Mouse (Mus musculus) activated CD4-positive, CD25-positive, alpha-beta regulatory T cell, adult 4 months (primary cell): ENCODE results near the gene Synj1. TPM values are rescaled to one million over a fixed set of nuclear protein-coding genes. Genes with fewer than 3 reads are reported as not detected.

Experiments used
- ATAC-seq: one replicate; pipeline ENCODE4 v1.8.0; 2017
- polyA plus RNA-seq, 2 experiments: library from polyadenylated mRNA; unstranded; fragments of 100-300 nt; shearing (Covaris generic); gene quantifications; one replicate each; pipeline ENCODE4 v1.2.1; 2017

Synj1 gene
- polyA plus RNA-seq, 2 experiments from 2014 or later, result 29.0 to 32.6 TPM

DNA sequence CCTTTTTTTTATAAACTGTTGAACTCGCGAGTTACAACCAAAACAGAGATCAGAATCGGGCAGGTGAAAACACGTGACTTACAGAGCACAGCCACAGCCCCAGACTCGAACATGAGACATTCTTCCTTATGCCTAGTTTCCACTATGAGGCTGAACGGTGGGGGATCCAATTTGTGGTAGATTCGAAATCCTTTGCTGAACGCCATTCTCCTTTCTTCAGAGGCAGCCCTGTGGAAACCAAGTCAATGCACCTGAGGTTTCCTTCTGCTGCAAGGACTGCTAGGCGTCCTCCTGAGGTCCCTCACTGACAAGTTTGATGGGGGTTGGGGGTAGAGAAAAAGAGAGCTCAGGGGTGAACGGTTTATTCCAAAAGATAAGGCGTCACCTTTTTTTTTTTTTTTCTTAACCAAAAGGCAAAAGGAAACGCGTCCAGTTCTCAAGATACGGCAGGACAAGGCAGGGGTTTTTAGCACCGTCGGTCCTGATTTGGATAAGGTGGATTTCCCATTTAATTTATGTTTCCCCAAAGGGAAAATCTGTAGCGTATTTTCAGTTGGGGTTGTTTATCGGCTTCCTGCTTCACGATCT, 1.1 kb downstream of the Synj1 start:
- ATAC-seq, result no peak

DNA sequence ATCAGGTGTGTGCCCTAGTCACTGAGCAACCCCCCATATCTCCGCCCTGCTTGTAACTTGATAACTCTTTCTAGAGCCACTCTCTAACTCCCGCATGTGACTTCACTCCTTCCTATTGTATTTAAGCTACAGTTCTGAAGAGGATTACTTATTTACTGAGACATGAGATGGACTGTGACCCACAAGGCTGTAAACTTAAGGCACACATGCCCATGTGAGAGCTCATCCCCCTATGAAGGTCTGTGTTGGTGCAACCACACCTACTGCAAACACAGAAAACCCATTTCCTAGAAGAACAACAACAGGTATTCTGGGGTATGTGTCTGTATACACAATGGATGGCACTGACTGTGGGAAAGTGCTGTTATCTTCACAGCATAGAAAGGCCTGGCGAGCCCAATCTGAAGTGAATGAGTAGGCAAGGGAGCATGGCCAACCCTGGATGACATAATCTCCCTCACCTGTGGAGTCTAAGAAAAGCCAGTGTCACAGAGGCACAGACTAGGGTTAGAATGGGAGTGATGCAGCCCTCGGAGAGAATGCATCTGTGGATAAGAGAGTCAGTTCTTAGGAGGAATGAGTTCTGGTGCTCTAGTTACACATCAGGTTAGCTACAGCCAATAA, 6.1 kb downstream of the Synj1 start:
- no peak for ATAC-seq

DNA sequence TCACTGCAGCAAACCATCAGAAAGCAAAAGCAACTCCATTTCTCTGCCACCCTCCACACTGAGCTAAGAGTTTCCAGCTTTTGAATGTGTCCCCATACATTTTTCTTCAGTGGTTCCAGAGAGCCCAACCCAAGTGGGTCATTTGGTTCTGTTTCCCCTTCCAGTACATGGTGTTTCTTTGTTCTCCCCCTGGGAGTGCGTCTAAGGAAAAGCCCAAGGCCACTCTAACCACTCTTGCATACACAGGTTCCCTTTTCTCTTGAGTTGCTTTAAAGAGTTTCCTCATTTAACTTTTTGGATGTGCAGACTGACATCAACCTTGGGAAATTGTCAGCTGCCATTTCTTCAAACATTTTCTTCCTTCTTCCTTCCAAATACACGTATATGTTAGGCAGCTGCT, 10.0 kb downstream of the Synj1 start:
- no peak for ATAC-seq

DNA sequence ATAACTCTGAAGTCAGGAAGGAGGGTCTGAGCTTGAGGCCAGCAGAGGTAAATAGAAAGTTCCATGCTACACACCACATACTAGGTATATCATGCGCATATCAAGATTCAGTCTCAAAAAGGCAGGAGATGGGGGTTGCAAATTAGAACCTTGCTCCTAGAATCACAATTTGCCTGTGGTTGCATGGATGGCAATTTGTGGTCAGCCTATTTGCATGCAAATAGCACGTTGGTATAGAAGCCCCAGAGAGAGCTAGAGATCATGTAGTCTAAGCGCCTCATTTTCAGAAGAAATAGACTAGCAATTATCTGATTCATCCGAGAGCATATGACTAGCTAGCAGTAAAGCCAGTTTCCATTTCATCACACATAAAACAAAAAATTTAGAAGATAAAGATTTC, 11.3 kb downstream of the Synj1 start:
- ATAC-seq, result no peak

DNA sequence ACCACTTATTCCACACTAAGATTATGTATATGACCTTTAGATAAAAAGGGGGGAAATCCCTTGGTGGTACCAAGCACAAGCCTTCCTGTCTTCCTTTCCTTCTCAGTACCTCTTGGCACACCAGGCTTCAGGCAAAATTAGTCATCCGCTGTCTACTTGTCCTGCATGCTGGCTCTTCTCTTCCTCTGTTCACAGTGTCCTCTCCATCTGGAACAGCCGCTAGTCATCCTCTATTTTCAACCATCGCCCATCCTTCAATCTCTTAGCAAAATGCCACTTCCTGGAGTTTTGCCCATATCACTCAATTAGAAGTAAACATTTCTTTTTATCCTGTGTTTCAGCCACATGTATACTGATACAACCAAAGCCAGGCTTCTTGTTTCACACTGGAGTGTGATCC, 13.3 kb downstream of the Synj1 start:
- ATAC-seq, result peak; percentile 68

DNA sequence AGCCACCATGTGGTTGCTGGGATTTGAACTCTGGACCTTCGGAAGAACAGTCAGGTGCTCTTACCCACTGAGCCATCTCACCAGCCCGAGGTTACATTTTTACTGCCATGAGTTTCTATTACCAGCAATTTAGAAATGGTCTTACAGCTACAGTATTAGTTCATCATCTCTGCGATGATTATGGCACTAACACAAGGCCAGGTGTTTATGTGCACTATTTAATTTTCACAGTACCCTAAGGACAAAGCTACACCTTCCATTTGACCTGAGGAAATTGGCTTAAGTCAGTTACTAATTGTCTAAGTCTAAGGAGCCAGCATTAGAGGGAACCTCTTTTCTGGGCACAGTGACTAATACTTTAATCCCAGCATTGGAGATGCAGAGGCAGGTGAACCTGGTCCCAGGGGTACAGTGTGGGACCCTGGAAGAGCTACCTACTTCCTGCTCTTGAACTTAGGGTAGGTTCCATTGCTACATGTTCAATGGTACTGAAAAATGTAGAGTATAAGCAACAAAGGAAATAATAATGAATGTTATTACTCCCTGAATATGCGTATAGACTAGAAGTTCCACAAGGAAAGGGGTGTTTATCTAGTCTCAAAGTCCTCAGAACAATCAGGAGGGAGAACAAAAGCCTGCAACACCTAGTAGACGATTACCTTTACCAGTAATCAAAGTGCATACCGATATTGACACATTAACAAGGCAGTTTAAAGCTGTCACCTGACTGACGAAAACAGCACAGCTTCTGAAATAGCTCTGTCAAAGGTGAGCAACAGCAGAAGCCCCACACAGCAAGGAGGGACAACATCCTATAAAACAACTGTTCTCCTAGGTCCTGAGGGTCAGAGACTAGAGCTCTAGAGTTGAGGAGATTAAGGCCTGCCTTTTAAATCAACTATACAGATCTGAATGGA, 14.5 kb downstream of the Synj1 start:
- no peak for ATAC-seq

DNA sequence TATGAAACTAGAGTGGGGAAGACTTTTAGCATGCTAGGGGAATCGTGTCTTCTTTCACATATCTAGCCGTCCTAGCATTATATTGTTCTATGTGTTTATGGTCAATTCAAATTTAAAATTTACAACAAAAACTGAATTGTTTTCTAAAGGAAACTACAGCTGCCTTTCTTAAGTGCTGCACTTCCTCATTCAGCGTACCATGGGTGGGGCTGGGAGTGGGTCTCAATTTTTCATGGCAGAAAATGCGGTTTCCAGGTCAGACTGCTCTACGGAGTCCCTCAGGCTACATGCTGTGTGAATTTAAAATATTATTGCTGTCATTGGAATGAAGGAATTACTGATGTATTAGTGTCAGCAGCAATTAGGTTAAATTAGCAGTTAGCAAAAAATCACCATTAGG, 15.6 kb downstream of the Synj1 start:
- ATAC-seq, result no peak

DNA sequence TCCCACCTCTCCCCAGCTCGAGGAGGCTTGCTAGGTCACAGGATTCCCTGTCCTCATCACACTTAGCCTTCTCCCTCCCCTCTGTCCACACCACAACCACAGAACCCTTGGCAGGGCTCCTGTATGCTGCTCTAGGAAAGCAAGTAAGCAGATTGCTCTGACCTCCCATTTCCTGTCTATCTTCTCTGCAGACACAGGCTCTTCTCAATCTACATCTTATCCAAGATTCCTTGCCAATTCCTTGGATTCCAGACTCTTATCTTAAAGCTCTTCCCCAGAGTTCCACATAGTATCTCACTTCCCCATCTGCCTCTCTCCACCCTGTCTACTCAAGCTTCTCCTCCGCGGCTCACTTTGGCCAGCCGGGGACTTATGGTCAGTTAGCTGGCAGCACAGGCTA, 16.1 kb downstream of the Synj1 start:
- ATAC-seq, result no peak

DNA sequence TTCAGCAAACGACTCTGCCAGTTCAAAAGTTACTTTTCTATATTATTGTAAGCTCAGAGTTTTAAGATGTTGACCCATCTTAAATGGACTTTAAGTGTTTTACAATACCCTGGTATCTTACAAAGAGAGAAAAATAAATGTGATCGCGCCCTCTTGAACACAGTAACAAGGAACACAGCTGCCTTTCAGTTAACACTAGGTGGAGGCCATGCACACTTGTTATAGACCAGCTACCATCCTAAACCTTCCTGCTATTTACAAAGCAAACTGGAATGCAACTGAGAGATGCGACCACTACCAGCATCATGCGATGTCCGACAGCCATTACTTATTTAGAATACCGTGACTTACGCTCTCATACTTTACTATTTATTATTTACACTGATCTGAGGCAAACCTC, 21.9 kb downstream of the Synj1 start:
- ATAC-seq, result no peak

DNA sequence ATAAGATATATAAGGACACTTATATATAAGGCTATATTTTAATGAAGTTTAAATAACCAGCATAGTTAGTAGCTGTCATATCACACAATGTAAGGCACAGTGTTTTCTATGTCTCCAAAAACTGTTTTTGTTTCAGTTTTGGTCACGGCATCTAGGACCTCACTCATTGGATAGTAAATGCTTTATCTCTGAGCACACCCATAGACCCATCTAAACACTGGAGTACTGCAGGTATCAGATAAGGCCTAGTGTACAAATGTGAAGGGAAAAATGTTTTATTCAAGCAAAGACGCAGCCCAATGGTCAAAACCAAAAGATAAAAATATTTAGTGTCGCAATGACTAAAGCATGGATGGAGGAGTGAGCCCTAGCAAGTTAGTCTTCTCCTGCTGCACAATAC, 22.4 kb downstream of the Synj1 start:
- ATAC-seq, result no peak

DNA sequence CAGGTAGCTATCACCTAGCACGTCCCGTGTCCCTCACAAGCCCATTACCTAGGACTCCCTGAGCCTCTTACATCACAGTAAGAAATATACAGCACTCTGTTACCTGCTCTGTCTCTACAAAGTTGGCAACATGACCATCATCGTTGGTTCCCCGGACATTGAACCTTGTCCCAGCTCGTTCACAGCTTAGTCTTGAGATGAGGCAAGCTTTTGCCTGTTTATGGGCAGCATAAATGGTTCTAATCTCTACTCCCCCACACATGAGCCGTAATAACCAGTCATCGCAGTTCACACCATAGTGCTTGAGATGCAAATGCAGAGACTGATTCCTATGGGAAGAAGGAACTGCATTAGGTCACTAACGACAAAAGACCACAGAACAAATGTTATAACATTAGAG, 23.1 kb downstream of the Synj1 start:
- no peak for ATAC-seq

DNA sequence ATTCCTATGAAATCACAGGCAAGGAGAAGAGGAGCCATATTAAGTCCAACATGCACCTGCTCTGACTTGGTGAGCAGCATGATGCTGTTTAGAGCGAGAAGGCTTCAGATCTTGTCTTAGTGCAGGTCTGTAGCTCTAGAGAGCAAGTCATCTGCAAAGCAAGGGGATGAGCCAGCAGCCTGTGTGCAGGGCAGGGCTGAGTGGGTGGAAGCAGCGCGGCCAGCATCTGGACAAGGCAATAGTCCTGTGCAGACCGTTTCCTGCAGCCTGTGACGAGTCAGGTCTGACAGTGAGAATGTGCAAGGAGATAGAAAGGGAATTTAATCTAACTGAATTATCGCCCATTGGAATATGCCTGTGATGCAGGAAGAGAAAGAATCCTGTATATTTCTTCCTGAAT, 40.1 kb downstream of the Synj1 start:
- ATAC-seq, result no peak

DNA sequence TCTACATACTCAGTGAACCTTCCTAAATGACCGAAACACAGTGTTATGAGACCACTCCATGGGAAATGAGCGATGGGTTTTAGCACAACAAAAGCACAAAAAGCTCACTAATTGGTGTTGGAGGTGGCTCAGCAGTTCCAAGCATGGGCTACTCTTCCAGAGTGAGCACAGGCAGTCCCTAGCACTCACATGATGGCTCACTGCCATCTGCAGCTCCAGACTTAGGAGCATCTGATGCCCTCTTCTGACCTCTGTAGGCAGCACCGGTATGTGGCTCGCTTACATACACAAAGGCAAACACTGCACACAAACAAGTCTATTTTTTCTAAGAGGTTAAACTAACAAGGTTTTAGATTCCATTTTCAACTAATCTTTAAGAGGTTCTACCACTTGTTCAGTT, 44.9 kb downstream of the Synj1 start:
- ATAC-seq, result no peak

DNA sequence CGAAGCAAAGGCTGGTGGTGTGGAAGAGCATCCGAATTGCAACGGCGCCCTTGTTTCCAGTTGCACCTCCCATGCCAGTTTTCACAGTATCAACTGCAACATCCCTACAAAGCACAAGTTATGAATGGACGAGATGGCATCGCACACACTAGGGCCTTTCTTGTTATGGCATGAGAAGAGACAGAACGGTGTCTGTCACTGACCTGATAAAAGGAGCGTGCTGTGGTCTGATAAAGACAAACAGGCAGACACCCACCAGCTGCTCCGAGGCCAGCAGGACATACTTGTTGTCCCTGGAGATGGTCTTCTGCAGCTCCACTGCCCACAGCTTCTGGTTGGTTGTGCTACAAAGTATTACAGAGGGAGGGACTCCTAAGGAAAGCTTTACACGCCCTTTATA, 46.8 kb downstream of the Synj1 start:
- ATAC-seq, result no peak

DNA sequence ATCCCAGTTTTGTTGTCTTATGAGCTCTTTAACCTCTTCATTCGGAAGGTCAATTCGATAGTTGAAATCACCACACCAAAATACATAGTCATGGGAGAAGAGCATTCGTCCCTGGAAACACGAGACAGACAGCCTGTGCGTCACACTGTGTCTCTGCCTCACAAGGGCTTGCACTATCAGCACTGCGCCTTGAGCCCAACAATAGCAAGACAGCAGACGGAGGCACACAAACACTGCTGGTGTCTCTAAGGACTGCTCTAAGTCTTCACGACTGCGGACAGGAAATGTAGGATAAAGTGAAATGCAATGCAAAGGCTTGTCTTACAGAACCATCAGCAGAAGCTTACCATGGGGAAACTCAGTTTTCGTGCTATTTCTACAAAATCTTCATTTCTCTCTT, 47.2 kb downstream of the Synj1 start:
- ATAC-seq, result no peak

DNA sequence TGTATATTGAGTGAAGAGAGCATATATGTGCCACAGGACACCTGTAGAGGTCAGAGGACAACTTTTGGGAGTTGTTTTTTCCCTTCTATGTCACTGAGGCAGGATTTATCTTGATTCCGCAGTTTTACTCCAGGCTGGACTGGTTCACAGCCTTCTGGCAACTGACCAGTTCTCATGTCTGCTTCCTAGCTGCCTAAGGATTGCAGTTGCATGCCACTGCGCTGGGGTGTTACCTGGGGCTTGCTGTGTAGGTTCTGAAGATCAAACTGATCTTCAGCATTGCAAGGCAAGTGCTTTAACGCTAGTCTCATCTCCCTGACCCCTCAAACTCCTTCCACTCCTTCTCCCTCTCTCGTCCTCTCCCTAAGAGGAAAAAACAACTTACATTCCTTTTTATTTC, 47.9 kb downstream of the Synj1 start:
- ATAC-seq, result no peak

DNA sequence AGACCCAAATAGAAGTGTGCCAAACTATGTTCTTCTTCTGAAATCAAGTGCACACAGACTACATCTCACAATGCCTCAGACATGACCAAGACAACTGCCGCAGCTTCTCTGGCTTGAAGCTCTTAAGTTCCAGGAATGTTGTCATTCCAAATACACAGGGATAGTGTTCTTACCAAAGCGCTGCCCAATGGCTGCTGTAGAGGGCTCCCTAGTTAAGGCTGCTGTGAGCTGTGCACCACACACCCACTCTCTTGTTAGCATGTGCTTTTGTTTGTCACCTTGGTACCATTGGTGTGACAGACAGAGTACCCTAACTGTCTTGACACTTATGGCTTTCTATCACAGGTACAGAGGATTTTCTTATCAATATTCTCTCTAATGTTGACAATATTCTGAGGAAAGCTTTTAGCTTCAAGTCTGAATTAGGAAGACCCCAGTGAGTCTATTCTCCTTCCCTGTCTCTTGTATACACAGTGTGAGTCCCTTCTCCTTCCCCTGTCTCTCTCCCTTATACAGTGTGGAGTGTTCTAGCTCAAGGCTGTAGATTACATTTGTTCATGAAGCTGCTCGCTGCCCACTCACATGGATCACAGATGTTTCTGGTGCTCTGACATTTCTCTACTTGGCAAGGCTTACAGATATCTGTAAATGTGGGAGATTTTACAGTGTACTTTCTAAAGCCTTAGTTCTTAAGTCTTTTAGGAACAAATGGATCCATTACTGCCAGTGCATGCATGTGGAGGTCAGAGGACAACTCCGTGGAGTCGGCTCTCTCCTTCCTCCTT, 52.6 kb downstream of the Synj1 start:
- ATAC-seq, result no peak

DNA sequence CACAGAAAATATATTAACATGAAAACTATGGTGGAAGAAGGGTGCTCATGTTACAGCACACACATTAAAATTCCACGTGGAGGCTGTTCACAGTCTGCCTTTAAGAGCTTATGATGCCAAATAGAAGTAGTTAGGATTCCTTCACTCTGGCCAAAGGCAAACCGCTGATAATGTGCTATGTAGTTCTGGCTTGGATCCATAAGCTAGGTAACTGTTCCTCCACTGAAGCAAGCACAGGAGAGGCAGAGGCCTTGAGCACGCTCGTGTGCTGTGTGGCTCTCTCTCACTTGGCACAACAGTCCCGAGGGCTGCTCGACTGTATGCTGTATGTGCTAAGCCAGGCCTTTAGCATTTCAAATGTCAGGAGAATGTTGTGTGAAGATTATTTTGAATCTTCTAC, 55.6 kb downstream of the Synj1 start:
- no peak for ATAC-seq

DNA sequence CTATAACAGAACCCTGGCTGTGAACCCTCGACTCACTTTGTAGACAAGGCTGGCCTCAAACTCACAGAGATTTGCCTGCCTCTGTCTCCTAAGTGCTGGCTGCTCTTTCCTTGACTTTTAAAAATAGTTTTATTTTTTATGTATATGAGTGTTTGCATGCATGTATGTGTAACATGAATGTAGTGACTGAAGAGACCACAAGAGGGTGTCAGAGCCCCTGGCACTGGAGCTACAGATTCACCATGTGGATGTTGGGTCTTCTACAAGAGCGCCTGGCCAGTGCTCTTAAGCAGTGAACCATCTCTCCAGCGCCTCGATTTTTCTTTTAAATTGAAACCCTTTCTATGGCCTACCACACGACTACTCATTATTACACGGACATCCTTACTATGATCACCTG, 57.3 kb downstream of the Synj1 start:
- ATAC-seq, result no peak

DNA sequence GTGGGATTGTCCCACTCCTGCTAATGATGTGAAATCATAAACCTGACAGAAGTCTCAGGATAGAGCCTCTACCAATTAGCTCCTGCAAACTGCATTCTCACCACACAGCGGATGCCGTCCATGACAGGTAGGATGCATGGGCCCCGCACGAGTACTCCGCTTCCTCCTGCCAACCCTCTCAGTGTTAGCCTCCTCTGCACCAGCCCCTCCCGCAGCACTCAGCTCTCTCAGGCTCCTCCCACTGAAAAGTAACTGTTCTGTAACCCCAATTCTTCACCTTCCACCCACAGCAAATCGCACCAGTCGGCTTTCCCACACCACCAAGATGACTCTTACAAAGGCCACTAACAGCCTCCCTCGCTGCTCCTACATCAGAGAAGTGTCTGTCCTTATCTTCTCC, 58.0 kb downstream of the Synj1 start:
- no peak for ATAC-seq

DNA sequence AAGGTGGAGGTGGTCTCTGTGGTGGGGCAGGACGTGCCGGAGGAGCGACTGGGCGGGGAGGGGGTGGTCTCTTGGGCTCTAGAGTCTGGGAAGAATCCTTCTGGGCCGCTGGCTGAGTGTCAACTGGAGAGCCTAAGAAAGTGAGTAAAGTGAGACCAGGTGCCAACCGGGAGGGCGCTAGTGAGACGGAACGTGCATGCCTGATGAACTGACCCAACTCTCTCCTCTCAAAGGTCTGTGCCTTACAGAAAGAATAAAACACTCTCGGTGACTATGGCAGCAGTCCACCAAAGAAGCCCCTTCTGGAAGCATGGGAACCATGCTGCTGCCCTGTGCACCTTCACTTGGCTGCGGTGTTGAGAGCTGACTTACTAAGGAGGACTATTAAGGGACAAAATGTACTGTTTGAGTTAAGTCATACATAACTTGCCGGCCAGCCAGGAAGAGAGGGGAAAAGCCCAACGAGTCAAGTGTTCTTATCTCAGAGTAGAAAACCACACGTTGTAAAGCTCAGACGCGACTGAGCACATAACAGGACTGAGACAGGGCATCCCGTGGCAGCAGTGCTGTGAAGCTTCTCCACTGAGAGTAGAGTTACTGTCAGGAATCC, 60.6 kb downstream of the Synj1 start:
- no peak for ATAC-seq

DNA sequence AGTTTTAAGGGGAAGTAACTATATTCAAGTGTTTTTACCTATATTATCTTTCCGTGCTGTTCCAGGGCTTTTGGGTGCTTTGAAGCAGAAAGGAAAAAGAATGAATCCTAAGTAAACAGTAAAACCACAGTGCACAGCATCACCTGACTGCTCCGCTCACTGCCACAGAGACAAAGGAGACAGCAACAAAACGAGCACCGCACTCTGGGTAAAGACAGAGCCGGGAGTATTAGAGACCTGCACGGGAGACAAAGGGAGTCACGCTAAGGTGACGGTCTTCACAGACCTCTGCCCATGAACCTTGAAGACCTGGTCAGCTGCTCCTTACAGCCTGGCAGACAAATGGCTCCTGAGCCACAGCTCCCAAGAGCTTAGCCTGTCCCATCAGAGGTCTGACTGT, 64.1 kb downstream of the Synj1 start:
- ATAC-seq, result no peak

DNA sequence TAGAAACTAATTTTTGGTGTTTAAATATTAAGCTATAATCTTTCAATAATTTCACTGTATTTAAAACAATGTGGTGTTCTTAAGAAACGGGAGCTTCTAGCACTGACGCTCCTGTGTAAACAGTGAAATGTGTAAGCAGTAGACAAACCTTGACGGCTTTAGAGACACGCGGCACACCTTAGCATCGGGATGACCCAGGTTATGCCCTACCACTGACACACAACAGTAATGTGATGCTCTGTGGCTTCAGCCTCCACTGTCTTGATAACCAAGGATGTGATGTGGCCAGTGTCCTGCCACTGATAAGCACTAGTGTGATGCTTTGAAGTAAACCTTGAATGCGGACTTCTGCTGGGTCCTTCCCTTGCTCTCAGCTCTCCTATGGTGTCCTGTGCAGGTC, 69.9 kb downstream of the Synj1 start:
- ATAC-seq, result no peak
